Comparison of ENCODE assay signal across 8 mouse cellular contexts in the genomic region with DNA sequence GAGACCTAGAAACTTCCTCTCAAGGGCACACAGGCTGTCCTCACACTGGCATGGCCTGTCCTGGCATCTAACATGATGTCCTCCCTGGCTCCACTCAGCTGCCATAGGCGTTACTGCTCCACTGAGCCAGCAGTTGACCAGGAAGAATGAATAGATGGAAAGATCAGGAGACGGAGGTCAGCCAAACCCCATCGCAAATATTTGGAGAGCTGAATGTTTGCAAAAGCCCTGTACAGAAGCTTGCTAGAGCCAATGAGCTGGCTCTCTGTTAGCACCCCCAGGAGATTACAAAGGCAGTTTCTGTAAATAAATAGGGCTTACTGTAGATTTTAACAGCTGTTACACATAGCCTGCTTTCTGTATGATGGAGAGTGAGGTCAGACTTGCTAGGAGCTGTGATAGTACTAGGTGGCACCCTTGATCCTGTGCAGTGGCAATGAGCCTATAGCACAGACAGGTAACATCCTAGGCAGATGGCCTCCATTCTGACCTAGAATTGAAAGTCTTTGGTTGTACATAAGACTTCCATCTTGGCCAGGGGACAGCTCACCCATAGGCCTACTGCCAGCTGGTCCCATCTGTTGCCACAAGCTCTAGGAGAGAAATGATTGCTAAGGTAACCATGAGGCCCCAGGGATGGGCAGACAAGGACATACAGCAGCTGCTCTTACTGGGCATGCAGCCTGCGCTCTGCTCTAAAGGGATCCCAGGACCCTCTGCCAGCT. TPM values are rescaled to one million over a fixed set of nuclear protein-coding genes. Genes with fewer than 3 reads are reported as not detected.
DNase-seq lines count a peak whose midpoint lies in the region; ATAC-seq lines count a peak whose summit lies in the region.

No protein-coding gene starts in this region.

- no peak overlapping the region for H3K27ac ChIP-seq in forebrain, embryonic 13.5 days
- H3K27ac ChIP-seq in forebrain, embryonic 10.5 days = no peak overlapping the region

- no peak overlapping the region for H3K4me2 ChIP-seq in forebrain, embryonic 13.5 days

- no peaks in the 10 kb centered on the region for H3K9me3 ChIP-seq in forebrain, embryonic 13.5 days (replicated peaks)
- peaks cover 6% of the 10 kb centered on the region; the same call in 1 of the 2 replicates for H3K9me3 ChIP-seq in forebrain, embryonic 10.5 days

- no peak overlapping the region for H3K9ac ChIP-seq in forebrain, embryonic 13.5 days

- peak; percentile 67; the same call in 1 of the 2 replicates for ATAC-seq in forebrain, embryonic 13.5 days

- 91% methylated on average over 4 of the region's 4 CpGs for WGBS in forebrain, embryonic 13.5 days
- WGBS in forebrain, embryonic 10.5 days = 87% methylated on average over 4 of the region's 4 CpGs

- DNase-seq in forebrain, embryonic 10.5 days (ENCODE audit: extremely low spot score, low spot score) = no peak
- peak; percentile 22 for DNase-seq in right cerebral cortex, adult 18-20 months
- DNase-seq in right cerebral cortex, postnatal 36 days (ENCODE audit: low spot score in 2 of 2) = no peak
- peak; percentile 51 to 56 for DNase-seq in layer of hippocampus, postnatal 14 days (ENCODE audit: low spot score in 2 of 2)
- peak; percentile 70 for DNase-seq in lung, postnatal 36 days
- no peak for DNase-seq in thymus, adult 18-20 months
- DNase-seq in frontal cortex, postnatal 14 days (ENCODE audit: low spot score in 2 of 2) = no peak

- H3K27me3 ChIP-seq in forebrain, embryonic 13.5 days = no peaks in the 10 kb centered on the region
- no peaks in the 10 kb centered on the region for H3K27me3 ChIP-seq in forebrain, embryonic 10.5 days (ENCODE audit: poor library complexity, severe bottlenecking)

- H3K36me3 ChIP-seq in forebrain, embryonic 13.5 days (ENCODE audit: poor library complexity, severe bottlenecking) = no peaks in the 10 kb centered on the region
- no peaks in the 10 kb centered on the region for H3K36me3 ChIP-seq in forebrain, embryonic 10.5 days (replicated peaks)

- no peak overlapping the region for H3K4me3 ChIP-seq in forebrain, embryonic 13.5 days
- H3K4me3 ChIP-seq in forebrain, embryonic 10.5 days = no peak overlapping the region

- H3K4me1 ChIP-seq in forebrain, embryonic 13.5 days = no peaks in the 10 kb centered on the region
- no peaks in the 10 kb centered on the region for H3K4me1 ChIP-seq in forebrain, embryonic 10.5 days

RNA-seq across cellular contexts. Expression of gene Prom1, which starts 49.7 kb away (rescaled TPM):
- 66.6 and 74.5 TPM in 2 replicates for polyA plus RNA-seq in forebrain, embryonic 13.5 days (2015; fragmentation: Nextera tagmentation; extraction: Ambion mirVana)
- polyA plus RNA-seq in forebrain, embryonic 10.5 days (2016; fragmentation: Nextera tagmentation; extraction: Ambion mirVana) = 130 and 147 TPM in 2 replicates
- 10 to 100 TPM; 23.7 to 25.0 TPM for total RNA-seq in layer of hippocampus, postnatal 14 days (2021)

Comparison
In these comparisons a context has a peak if more than half of its experiments do, and no peak if none do; other contexts are left out.
1. DNase-seq: peak in right cerebral cortex, adult 18-20 months (single experiment), layer of hippocampus, postnatal 14 days (2 of 2) and lung, postnatal 36 days (single experiment); none in forebrain, embryonic 10.5 days (single experiment), right cerebral cortex, postnatal 36 days (0 of 2), thymus, adult 18-20 months (0 of 2) and frontal cortex, postnatal 14 days (0 of 2).